Mouse (Mus musculus) olfactory bulb, adult 2 months (tissue): ENCODE data around the gene Pygb.

Experiments used
- CTCF ChIP-seq: fragments of 200-500 bp; IDR thresholded peaks from 2 replicates; pipeline ENCODE4 v1.5.1; 2012; ENCODE audit warnings: low read depth, mild to moderate bottlenecking, low read length, moderate library complexity; ENCODE audit not compliant: insufficient read depth
- POLR2A ChIP-seq: fragments of 200-500 bp; IDR thresholded peaks from 2 replicates; pipeline ENCODE4 v1.6.1; 2012; ENCODE audit warnings: mild to moderate bottlenecking, low read depth, low read length, moderate library complexity; ENCODE audit not compliant: insufficient read depth

DNA sequence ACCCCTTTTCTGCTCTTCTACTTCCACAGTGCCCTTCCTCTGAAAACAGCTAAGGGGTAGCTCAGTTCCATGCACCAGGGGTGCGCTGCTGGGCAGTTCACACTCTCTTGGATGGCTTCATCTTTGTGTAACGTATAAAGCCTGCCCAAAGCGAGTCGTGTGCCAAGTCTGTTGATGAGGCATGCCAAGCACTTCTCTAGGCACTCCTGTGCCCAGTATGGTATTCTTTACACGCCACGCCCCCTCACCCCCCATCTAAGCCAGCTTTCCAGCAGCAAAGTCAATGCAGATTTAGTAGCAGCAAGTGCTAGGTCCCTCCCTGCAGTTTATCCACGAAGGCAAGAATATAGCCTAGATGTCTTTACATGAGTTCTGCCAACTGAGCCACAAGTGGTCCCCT is 48.1 kb downstream of the Pygb start:
- TF ChIP-seq CTCF, result no peak
- TF ChIP-seq POLR2A, result no peak
